In genomic region chr13:19770163-19770562, GRCm38 (mm10) we compare ENCODE assay signal across 19 mouse cellular contexts. TPM values are rescaled to one million over a fixed set of nuclear protein-coding genes. Genes with fewer than 3 reads are reported as not detected.
DNase-seq lines count a peak whose midpoint lies in the region; ATAC-seq and TF ChIP-seq lines count a peak whose summit lies in the region.
"Had no signal": no experiment of that assay in that cellular context is flagged by ENCODE, and none has a peak within 500 bp of the region (broad histone marks: within the 10 kb centered on the region; RNA-seq: fewer than 3 reads in every experiment).

No protein-coding gene starts in this region.

- no peak overlapping the region for H3K27ac ChIP-seq in kidney, postnatal 0 days
- H3K27ac ChIP-seq in kidney, embryonic 15.5 days: no peak overlapping the region
- H3K27ac ChIP-seq in lung, postnatal 0 days (ENCODE audit: low read length): no peak overlapping the region
- H3K27ac ChIP-seq in stomach, postnatal 0 days (replicated peaks): no peak overlapping the region
- H3K27ac ChIP-seq: hindbrain, embryonic 14.5 days; intestine, embryonic 15.5 days; limb, embryonic 15.5 days had no signal

- no peak for ATAC-seq in kidney, postnatal 0 days (replicated peaks; ENCODE audit: low FRiP score, low read depth)
- no peak for ATAC-seq in kidney, embryonic 15.5 days (replicated peaks; ENCODE audit: low FRiP score)
- no peak for ATAC-seq in lung, postnatal 0 days
- no peak for ATAC-seq in stomach, postnatal 0 days (ENCODE audit: low FRiP score, low TSS enrichment)
- ATAC-seq: activated CD4-positive, CD25-positive, alpha-beta regulatory T cell, adult 4 months; CD4-positive, CD25-positive, alpha-beta regulatory T cell, adult 4 months; forebrain, embryonic 16.5 days; intestine, embryonic 15.5 days had no signal

- TF ChIP-seq CTCF in kidney, postnatal 0 days (IDR thresholded peaks at IDR 0.05; ENCODE audit: low read depth): peak; percentile 35; the same call in 1 of the 2 replicates
- peak; percentile 45 for TF ChIP-seq CTCF in lung, postnatal 0 days (IDR thresholded peaks at IDR 0.05)
- TF ChIP-seq CTCF in stomach, postnatal 0 days (IDR thresholded peaks at IDR 0.05; ENCODE audit: low read depth): peak; percentile 49

- H3K4me1 ChIP-seq in kidney, postnatal 0 days (replicated peaks; ENCODE audit: insufficient read depth, low read length): no peaks in the 10 kb centered on the region
- H3K4me1 ChIP-seq in kidney, embryonic 15.5 days: no peaks in the 10 kb centered on the region
- no peaks in the 10 kb centered on the region for H3K4me1 ChIP-seq in lung, postnatal 0 days (ENCODE audit: insufficient read depth, low read depth, low read length)
- H3K4me1 ChIP-seq in stomach, postnatal 0 days (replicated peaks; ENCODE audit: control insufficient read depth, insufficient read depth): no peaks in the 10 kb centered on the region
- H3K4me1 ChIP-seq: heart, embryonic 12.5 days; intestine, embryonic 15.5 days; limb, embryonic 15.5 days had no signal

- no peak overlapping the region for H3K9ac ChIP-seq in kidney, postnatal 0 days (ENCODE audit: low read depth, low read length)
- no peak overlapping the region for H3K9ac ChIP-seq in kidney, embryonic 15.5 days
- no peak overlapping the region for H3K9ac ChIP-seq in lung, postnatal 0 days (replicated peaks; ENCODE audit: low read depth)
- no peak overlapping the region for H3K9ac ChIP-seq in stomach, postnatal 0 days (ENCODE audit: low read length)
- H3K9ac ChIP-seq: heart, embryonic 12.5 days; hindbrain, embryonic 14.5 days; intestine, embryonic 15.5 days; limb, embryonic 15.5 days had no signal

- TF ChIP-seq EP300 in lung, postnatal 0 days (IDR thresholded peaks at IDR 0.05): no peak
- no peak for TF ChIP-seq EP300 in stomach, postnatal 0 days (optimal IDR thresholded peaks at IDR 0.05)

- no peak overlapping the region for H3K4me3 ChIP-seq in kidney, postnatal 0 days (replicated peaks; ENCODE audit: low read depth, low read length)
- no peak overlapping the region for H3K4me3 ChIP-seq in kidney, embryonic 15.5 days (replicated peaks)
- H3K4me3 ChIP-seq in lung, postnatal 0 days (ENCODE audit: low read depth, low read length): no peak overlapping the region
- H3K4me3 ChIP-seq in stomach, postnatal 0 days (ENCODE audit: low read depth, low read length): no peak overlapping the region
- H3K4me3 ChIP-seq: heart, embryonic 12.5 days; intestine, embryonic 15.5 days; limb, embryonic 15.5 days had no signal

- no peaks in the 10 kb centered on the region for H3K27me3 ChIP-seq in kidney, postnatal 0 days (ENCODE audit: insufficient read depth, low read length)
- no peaks in the 10 kb centered on the region for H3K27me3 ChIP-seq in kidney, embryonic 15.5 days
- H3K27me3 ChIP-seq in lung, postnatal 0 days (replicated peaks; ENCODE audit: insufficient read depth, low read length): no peaks in the 10 kb centered on the region
- H3K27me3 ChIP-seq in stomach, postnatal 0 days (ENCODE audit: control insufficient read depth, insufficient read depth, low read length): no peaks in the 10 kb centered on the region
- H3K27me3 ChIP-seq: heart, embryonic 12.5 days; intestine, embryonic 15.5 days; limb, embryonic 15.5 days had no signal

- peak; percentile 4 for DNase-seq in kidney, postnatal 0 days (ENCODE audit: low spot score)
- peak; percentile 61 for DNase-seq in lung, postnatal 0 days (ENCODE audit: low spot score)
- DNase-seq in lung, postnatal 4 days: no peak
- peak; percentile 58 for DNase-seq in adipocyte (ENCODE audit: low spot score)
- no peak for DNase-seq in stomach, postnatal 0 days (ENCODE audit: low spot score)
- DNase-seq in cerebellum, postnatal 25 days: no peak
- DNase-seq: adrenal gland, postnatal 14 days; cerebellum, adult 11 months; cerebellum, postnatal 10 days; heart, postnatal 14 days; retina, postnatal 1 day had no signal

- no peak overlapping the region for H3K4me2 ChIP-seq in kidney, postnatal 0 days (ENCODE audit: low read length)
- no peak overlapping the region for H3K4me2 ChIP-seq in kidney, embryonic 15.5 days
- no peak overlapping the region for H3K4me2 ChIP-seq in lung, postnatal 0 days (replicated peaks; ENCODE audit: low read depth, low read length)
- H3K4me2 ChIP-seq in stomach, postnatal 0 days (replicated peaks; ENCODE audit: low read depth): no peak overlapping the region
- H3K4me2 ChIP-seq: heart, embryonic 12.5 days; hindbrain, embryonic 14.5 days; intestine, embryonic 15.5 days; limb, embryonic 15.5 days had no signal

- no peaks in the 10 kb centered on the region for H3K36me3 ChIP-seq in kidney, postnatal 0 days (ENCODE audit: insufficient read depth, low read length)
- no peaks in the 10 kb centered on the region for H3K36me3 ChIP-seq in kidney, embryonic 15.5 days
- no peaks in the 10 kb centered on the region for H3K36me3 ChIP-seq in lung, postnatal 0 days (ENCODE audit: insufficient read depth, low read length)
- no peaks in the 10 kb centered on the region for H3K36me3 ChIP-seq in stomach, postnatal 0 days (ENCODE audit: control insufficient read depth, insufficient read depth, low read length)
- H3K36me3 ChIP-seq: heart, embryonic 12.5 days; intestine, embryonic 15.5 days; limb, embryonic 15.5 days had no signal

- 66% methylated on average over 1 of the region's 1 CpGs for whole genome bisulfite sequencing in kidney, postnatal 0 days
- 77% methylated on average over 1 of the region's 1 CpGs for WGBS in kidney, embryonic 15.5 days
- 30% methylated on average over 1 of the region's 1 CpGs for WGBS in lung, postnatal 0 days
- WGBS in stomach, postnatal 0 days: 23% methylated on average over 1 of the region's 1 CpGs

- H3K9me3 ChIP-seq in kidney, postnatal 0 days (replicated peaks; ENCODE audit: low read length): no peaks in the 10 kb centered on the region
- H3K9me3 ChIP-seq in kidney, embryonic 15.5 days (replicated peaks): no peaks in the 10 kb centered on the region
- H3K9me3 ChIP-seq in lung, postnatal 0 days (ENCODE audit: low read length): no peaks in the 10 kb centered on the region
- no peaks in the 10 kb centered on the region for H3K9me3 ChIP-seq in stomach, postnatal 0 days (ENCODE audit: control insufficient read depth, low read length)
- H3K9me3 ChIP-seq: heart, embryonic 12.5 days; intestine, embryonic 15.5 days; limb, embryonic 15.5 days had no signal

RNA-seq across cellular contexts. Expression of gene Gpr141, which starts 53.9 kb away (rescaled TPM):
- 0.13 and 0.32 TPM in 2 replicates for polyA plus RNA-seq in kidney, postnatal 0 days (2015; fragmentation: Nextera tagmentation; extraction: Ambion mirVana)
- polyA plus RNA-seq in kidney, embryonic 15.5 days (2015; fragmentation: Nextera tagmentation; extraction: Ambion mirVana): 0.30 and 0.39 TPM in 2 replicates
- polyA plus RNA-seq in lung, postnatal 0 days (2015; fragmentation: Nextera tagmentation; extraction: Ambion mirVana): 1.4 and 2.6 TPM in 2 replicates
- polyA plus RNA-seq in stomach, postnatal 0 days (2015; fragmentation: Nextera tagmentation; extraction: Ambion mirVana): 0.17 and 0.22 TPM in 2 replicates
- polyA plus RNA-seq: activated CD4-positive, CD25-positive, alpha-beta regulatory T cell, adult 4 months; CD4-positive, CD25-positive, alpha-beta regulatory T cell, adult 4 months; forebrain, embryonic 16.5 days had no signal

Comparison
In these comparisons a context has a peak if more than half of its experiments do, and no peak if none do; other contexts are left out.
1. DNase-seq: peak in kidney, postnatal 0 days (single experiment), lung, postnatal 0 days (single experiment) and adipocyte (single experiment); none in lung, postnatal 4 days (0 of 2), stomach, postnatal 0 days (single experiment) and cerebellum, postnatal 25 days (0 of 2).
2. Peak in every context shown above with its lines, with median percentiles within 50 percentile points of each other: CTCF ChIP-seq.